Mouse (Mus musculus): ENCODE measurements around the gene Galns.

DNA sequence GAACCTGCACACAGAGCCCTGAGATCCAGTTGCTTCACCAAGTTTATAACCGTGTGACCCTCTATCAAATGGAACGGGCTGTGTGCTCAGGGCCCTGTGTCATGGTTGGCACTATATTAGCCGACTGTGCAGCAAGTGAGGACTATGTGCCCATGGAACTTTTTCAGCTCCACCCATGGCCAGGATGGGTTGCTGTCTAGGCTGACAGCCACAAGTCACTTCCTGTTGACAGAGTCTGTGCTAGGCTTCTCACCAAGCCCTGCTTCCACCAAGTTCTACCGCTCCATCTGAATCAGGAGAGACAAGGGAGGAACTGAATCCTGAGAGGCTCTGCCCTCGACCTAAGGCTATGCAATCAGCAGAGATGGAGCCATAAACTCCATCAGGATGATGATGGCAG, 50.1 kb downstream of the Galns start:
- TF ChIP-seq POLR2A (IDR thresholded peaks at IDR 0.05; ENCODE audit: borderline replicate concordance, control insufficient read depth, low read depth, low read length) (no peak), CTCF (IDR thresholded peaks at IDR 0.05; ENCODE audit: control insufficient read depth, insufficient read depth, low read length) (no peak)
